Mouse (Mus musculus) heart, embryonic 10.5 days (tissue): Measurements from ENCODE around the gene Snx9. TPM values are rescaled to one million over a fixed set of nuclear protein-coding genes. Genes with fewer than 3 reads are reported as not detected.

Source experiments
- DNase-seq: peaks from one replicate; pipeline ENCODE4 v3.0.0-alpha.2; 2017; ENCODE audit warnings: low spot score
- H3K27ac ChIP-seq: fragments of 300-500 bp; sonication (generic); 2 replicates; pipeline ENCODE4 v1.5.1; 2016; ENCODE audit warnings: mild to moderate bottlenecking
- H3K27me3 ChIP-seq: fragments of 300-500 bp; sonication (generic); 2 replicates; pipeline ENCODE4 v1.6.1; 2016; ENCODE audit warnings: mild to moderate bottlenecking; ENCODE audit not compliant: poor library complexity, insufficient read depth, severe bottlenecking
- H3K36me3 ChIP-seq: fragments of 300-500 bp; sonication (generic); 2 replicates; pipeline ENCODE4 v1.6.1; 2016; ENCODE audit warnings: mild to moderate bottlenecking, moderate library complexity
- H3K4me1 ChIP-seq: fragments of 300-500 bp; sonication (generic); 2 replicates; pipeline ENCODE4 v1.6.1; 2016; ENCODE audit warnings: mild to moderate bottlenecking
- H3K4me3 ChIP-seq: fragments of 300-500 bp; sonication (generic); 2 replicates; pipeline ENCODE4 v1.5.1; 2016; ENCODE audit warnings: mild to moderate bottlenecking, moderate library complexity
- H3K9me3 ChIP-seq: fragments of 300-500 bp; sonication (generic); 2 replicates; pipeline ENCODE4 v1.6.1; 2016; ENCODE audit warnings: mild to moderate bottlenecking, moderate library complexity
- WGBS: fragments of 180-500 bp; shearing (Covaris S2); methylation state at CpG from one replicate; pipeline ENCODE4 v1.1.7; 2016; 5-methylcytosine and 5-hydroxymethylcytosine counted together
- polyA plus RNA-seq: library from polyadenylated mRNA; unstranded; fragments of >200 nt; fragmentation: Nextera tagmentation; extraction: Ambion mirVana; gene quantifications from 2 replicates; pipeline ENCODE4 v1.2.1, GENCODE M21; 2016

The Snx9 gene
- polyA plus RNA-seq, 1 experiment from 2014 or later, result 26.5 TPM

DNA sequence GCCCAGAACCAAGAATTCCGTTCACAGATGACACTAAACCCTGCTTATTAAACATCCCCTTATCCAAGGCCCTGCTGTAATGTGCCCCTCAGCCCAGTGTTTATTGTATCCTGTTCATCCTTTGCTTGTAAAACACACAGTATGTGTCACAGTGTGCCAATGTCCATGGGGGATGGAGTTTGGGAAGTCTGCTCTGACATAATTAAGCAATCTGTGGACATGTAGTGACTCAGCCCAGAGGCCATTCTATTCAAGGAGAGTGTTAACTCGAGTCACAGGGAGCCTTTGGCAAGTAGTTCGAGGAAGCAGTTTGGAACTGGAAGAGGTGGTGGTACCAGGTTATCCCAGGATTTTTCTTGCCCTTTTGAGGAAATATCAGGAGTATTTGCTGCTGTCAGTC lies 116.0 kb downstream of the Snx9 start:
- Histone ChIP-seq H3K27me3 (peaks cover 14% of the 10 kb centered on the region; the same call in 1 of the 2 replicates), H3K36me3 (no peaks in the 10 kb centered on the region), H3K27ac (no peak overlapping the region), H3K9me3 (no peaks in the 10 kb centered on the region), H3K4me3 (no peak overlapping the region), H3K4me1 (peaks cover 17% of the 10 kb centered on the region)
- DNase-seq, result no peak
- 65% methylated on average over 3 of the region's 3 CpGs for WGBS

DNA sequence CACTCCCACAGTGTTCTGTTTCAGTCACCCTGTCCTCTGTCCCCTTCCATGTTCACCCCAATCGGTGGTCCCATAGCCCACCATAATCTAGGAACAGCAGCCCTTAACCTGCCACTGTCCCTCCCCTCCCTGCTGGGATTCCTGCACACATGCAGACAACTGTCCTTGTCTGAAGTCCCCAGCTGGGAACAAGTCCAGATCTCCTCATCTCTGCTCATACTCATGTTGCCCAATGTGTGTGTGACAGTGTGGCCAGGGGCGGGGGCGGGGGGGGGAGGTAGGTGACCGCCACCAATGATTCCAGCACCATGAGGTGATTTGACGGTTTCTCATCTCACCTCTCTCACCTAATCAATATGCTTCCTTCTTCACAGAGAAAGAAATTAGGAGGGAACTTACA lies 117.1 kb downstream of the Snx9 start:
- 86% methylated on average over 5 of the region's 5 CpGs for WGBS
- H3K4me3 ChIP-seq, result no peak overlapping the region
- H3K27me3 ChIP-seq, result peaks cover 14% of the 10 kb centered on the region; the same call in 1 of the 2 replicates
- no peak for DNase-seq
- no peak overlapping the region for H3K27ac ChIP-seq
- peaks cover 17% of the 10 kb centered on the region for H3K4me1 ChIP-seq
- H3K9me3 ChIP-seq, result no peaks in the 10 kb centered on the region
- H3K36me3 ChIP-seq, result no peaks in the 10 kb centered on the region

DNA sequence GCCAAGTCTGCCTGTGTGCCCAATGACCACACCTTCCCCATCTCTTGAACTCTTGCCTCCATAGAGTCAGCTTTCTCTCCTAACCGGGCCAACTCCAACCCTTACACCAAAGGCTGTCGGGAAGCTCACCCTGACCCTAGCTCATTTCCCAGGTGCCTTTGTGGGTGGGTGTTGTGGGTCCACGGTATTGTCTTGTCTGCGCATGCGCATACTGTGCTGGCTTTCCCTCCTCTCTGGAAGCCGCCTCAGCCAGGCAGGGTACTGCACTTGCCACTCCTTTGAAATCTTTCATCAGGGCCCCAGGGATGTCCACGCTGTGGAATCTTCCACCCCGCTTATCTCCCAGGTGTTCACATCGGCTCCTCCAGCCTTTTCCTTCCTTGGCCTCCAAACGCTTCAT lies 117.5 kb downstream of the Snx9 start:
- WGBS, result 76% methylated on average over 10 of the region's 10 CpGs
- Histone ChIP-seq H3K27ac (no peak overlapping the region), H3K27me3 (peaks cover 14% of the 10 kb centered on the region; the same call in 1 of the 2 replicates), H3K4me3 (no peak overlapping the region), H3K9me3 (no peaks in the 10 kb centered on the region), H3K36me3 (no peaks in the 10 kb centered on the region), H3K4me1 (peaks cover 17% of the 10 kb centered on the region)
- no peak for DNase-seq

DNA sequence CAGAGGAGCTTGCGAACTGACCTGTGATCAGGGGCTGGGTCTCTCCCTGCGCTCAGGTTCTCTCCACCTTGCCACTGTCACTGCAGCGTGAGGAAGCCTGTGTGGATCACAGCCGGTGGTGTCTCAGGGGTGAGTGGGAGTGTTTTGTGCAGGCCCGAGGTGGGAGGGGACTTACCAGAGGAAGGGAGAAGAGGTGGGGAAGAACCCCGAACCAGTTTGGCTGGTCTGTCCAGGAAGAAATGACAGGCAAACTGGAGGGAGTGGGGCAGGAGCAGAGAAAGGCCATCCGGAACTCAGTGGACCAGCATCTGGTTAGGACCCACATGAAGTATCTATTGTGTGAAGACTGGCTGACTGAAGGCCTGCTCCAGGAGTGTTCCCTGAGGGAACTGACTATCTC lies 118.0 kb downstream of the Snx9 start:
- peaks cover 14% of the 10 kb centered on the region; the same call in 1 of the 2 replicates for H3K27me3 ChIP-seq
- DNase-seq, result no peak
- no peak overlapping the region for H3K27ac ChIP-seq
- peaks cover 17% of the 10 kb centered on the region for H3K4me1 ChIP-seq
- no peaks in the 10 kb centered on the region for H3K36me3 ChIP-seq
- WGBS, result 66% methylated on average over 7 of the region's 7 CpGs
- no peak overlapping the region for H3K4me3 ChIP-seq
- H3K9me3 ChIP-seq, result no peaks in the 10 kb centered on the region

DNA sequence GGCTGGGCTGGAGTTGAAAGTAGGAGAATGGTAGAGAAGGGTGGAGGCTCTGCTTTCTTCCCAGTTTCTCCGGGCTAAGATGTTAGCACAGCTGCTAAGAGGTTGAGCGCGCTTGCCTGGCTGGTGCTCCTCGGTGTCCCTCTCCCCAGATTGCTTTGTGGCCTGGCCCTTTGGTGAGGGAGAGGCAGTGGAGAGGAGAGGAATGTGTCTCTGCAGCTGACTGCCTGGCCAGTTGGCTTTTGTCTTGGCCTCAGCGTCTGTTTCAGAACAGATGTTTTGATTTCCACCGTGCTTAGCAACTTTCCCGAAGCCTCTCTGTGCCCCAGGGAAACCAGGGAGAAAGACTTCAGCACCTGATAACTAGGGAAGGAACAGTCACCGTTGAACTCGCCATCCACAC lies 118.7 kb downstream of the Snx9 start:
- H3K36me3 ChIP-seq, result no peaks in the 10 kb centered on the region
- H3K4me3 ChIP-seq, result no peak overlapping the region
- H3K27me3 ChIP-seq, result peaks cover 14% of the 10 kb centered on the region; the same call in 1 of the 2 replicates
- WGBS, result 33% methylated on average over 9 of the region's 9 CpGs
- H3K27ac ChIP-seq, result 0 out of 2 replicates have a peak overlapping the region, but pooled peaks have one; percentile 42
- H3K9me3 ChIP-seq, result no peaks in the 10 kb centered on the region
- no peak for DNase-seq
- peaks cover 19% of the 10 kb centered on the region for H3K4me1 ChIP-seq

DNA sequence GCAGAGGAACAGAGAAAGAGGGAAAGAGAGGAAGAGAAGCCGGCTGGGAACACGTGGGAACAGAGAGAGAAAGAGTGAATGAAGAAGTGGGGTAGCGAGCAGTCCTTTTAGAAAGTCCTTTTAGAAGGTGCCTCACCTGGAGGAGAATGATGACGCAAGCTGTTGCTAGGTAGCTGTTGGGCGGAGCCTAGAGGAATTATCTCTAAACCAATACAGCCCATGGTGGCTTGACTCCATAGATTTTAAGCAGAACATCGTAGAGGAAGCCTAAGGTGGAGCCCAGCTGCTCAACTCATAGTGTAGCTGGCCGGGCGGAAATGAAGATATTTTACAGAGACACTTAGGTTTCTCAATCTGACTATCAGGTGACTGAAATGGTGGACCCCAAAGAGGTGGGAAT lies 122.6 kb downstream of the Snx9 start:
- 84% methylated on average over 8 of the region's 8 CpGs for WGBS
- H3K36me3 ChIP-seq, result no peaks in the 10 kb centered on the region
- no peak for DNase-seq
- H3K4me3 ChIP-seq, result no peak overlapping the region
- peaks cover 7% of the 10 kb centered on the region; the same call in 1 of the 2 replicates for H3K27me3 ChIP-seq
- no peaks in the 10 kb centered on the region for H3K9me3 ChIP-seq
- H3K27ac ChIP-seq, result no peak overlapping the region
- peaks cover 27% of the 10 kb centered on the region for H3K4me1 ChIP-seq

DNA sequence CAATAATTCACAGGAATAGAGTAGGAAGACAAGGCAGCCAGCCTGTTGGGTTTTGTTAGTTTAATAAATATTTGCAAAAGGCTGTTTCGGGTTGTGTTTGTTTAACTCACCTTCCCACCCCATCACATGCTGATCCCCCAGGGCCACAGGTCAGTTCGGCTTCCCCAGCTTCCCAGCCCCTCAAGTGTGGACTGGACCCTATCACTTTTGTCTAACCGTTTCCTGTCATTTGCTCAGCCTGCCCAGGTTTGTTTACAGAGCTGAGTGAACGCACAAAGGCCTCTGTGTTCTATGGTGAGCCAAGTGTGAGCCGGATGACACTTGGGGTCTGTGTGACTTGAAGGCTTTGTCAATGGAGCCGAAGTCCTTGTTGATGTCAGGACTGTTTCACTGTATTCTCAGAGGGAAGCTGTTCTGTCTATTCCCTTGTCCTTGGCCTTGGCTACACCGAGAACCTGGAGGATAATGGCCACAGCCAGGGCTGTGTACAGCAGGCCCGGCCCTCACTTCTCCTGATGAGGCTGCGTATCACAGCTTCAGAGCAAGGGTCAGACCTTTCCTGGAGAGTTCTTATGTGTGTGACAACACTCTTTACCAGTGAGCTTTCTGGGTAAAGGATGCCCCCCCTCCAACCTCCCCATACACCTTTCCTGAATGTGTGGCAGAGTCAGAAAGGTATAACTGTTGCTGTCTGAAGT lies 124.1 kb downstream of the Snx9 start:
- H3K27ac ChIP-seq, result peak overlapping the region; percentile 62
- DNase-seq, result no peak
- H3K4me3 ChIP-seq, result no peak overlapping the region
- H3K4me1 ChIP-seq, result peaks cover 12% of the 10 kb centered on the region
- H3K9me3 ChIP-seq, result no peaks in the 10 kb centered on the region
- H3K36me3 ChIP-seq, result no peaks in the 10 kb centered on the region
- 55% methylated on average over 9 of the region's 9 CpGs for WGBS
- H3K27me3 ChIP-seq, result no peaks in the 10 kb centered on the region

DNA sequence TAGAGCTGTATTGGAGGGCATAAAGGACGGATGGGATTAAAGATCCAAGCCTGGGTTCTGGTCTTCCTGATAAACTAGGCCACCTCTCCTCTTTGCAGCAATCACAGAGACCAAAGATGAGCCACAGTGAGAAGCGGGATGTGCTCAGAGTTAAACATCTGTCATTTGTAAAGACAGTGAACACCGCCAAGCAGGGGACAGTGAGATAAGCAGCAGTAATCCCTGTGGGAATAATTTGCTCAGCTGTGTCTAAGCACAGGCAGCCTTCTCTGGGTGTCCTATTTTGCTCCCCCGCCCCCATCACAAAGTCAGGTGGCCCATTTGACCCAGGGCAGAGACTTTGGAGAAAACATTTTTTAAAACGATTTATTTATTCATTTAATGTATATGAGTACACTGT lies 125.6 kb downstream of the Snx9 start:
- no peaks in the 10 kb centered on the region for H3K27me3 ChIP-seq
- DNase-seq, result no peak
- H3K9me3 ChIP-seq, result no peaks in the 10 kb centered on the region
- H3K4me3 ChIP-seq, result no peak overlapping the region
- no peak overlapping the region for H3K27ac ChIP-seq
- WGBS, result 65% methylated on average over 5 of the region's 5 CpGs
- H3K36me3 ChIP-seq, result no peaks in the 10 kb centered on the region
- H3K4me1 ChIP-seq, result peaks cover 9% of the 10 kb centered on the region

DNA sequence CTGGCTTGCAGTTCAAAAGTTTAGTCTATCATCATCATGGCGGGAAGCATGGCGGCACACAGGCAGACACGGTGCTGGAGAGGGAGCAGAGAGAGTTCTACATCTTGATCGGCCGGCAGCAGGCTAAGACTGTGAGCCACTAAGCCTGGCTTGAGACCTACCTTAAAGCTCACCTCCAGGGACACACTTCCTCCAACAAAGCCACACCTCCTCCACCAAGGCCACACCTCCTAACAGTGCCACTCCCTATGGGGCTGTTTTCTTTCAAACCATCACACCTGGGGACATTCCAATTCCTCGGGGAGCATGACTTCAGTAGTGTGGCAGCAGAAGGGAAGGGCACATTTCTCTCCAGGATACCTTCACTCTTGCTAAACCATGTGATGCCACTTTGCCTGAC lies 127.4 kb downstream of the Snx9 start:
- no peaks in the 10 kb centered on the region for H3K9me3 ChIP-seq
- no peaks in the 10 kb centered on the region for H3K36me3 ChIP-seq
- 60% methylated on average over 6 of the region's 6 CpGs for WGBS
- H3K27ac ChIP-seq, result no peak overlapping the region
- H3K27me3 ChIP-seq, result no peaks in the 10 kb centered on the region
- no peak overlapping the region for H3K4me3 ChIP-seq
- peaks cover 12% of the 10 kb centered on the region for H3K4me1 ChIP-seq
- no peak for DNase-seq

DNA sequence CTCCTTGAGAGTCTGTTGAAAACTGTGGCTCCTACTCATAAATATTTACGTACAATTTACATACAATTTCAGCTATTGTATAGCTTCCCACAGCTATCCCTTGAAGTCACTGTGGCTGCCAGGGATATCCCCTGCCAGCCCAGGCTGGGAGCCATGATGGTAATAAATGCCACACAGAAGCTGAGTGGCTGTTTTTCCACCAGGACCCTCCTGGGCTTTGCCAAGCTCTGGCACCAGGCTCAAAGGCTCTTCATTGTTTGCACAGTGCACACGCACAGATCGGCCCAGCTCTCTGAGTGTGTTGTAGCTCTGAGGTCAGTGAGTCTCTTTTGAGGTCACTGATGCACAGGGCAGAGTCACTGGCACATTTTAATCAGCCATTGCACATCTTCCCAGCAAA lies 128.1 kb downstream of the Snx9 start:
- Histone ChIP-seq H3K4me1 (peaks cover 12% of the 10 kb centered on the region), H3K27ac (no peak overlapping the region), H3K4me3 (no peak overlapping the region), H3K9me3 (no peaks in the 10 kb centered on the region), H3K36me3 (no peaks in the 10 kb centered on the region), H3K27me3 (no peaks in the 10 kb centered on the region)
- 77% methylated on average over 3 of the region's 3 CpGs for WGBS
- no peak for DNase-seq

DNA sequence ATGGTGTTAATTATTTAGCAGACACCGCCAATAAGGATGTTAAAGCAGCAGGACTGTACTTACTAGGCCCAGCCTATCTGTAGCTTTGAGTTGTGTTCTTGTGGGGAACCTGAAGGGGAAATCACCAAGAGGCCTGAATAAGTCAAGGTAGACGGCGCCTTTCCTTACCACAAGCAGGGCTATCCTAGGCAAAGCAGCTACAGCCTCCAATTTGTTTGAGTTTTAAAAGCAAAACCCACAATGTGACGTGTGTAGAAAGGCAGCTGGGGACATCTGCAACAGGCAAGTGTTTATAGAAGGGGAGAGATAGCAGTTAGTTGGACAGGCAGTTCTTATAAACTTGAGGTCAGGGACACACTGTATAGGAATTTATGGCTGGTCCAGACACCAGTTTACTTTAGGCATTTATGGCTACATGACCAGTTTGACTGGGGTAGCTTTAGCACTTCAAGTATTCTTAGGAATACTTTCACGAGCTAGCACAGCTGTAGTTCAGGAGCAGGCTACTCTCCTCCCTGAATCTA lies 129.2 kb downstream of the Snx9 start:
- H3K36me3 ChIP-seq, result no peaks in the 10 kb centered on the region
- H3K27me3 ChIP-seq, result no peaks in the 10 kb centered on the region
- H3K27ac ChIP-seq, result no peak overlapping the region
- no peaks in the 10 kb centered on the region for H3K9me3 ChIP-seq
- no peak for DNase-seq
- WGBS, result 84% methylated on average over 5 of the region's 5 CpGs
- peaks cover 9% of the 10 kb centered on the region for H3K4me1 ChIP-seq
- H3K4me3 ChIP-seq, result no peak overlapping the region

DNA sequence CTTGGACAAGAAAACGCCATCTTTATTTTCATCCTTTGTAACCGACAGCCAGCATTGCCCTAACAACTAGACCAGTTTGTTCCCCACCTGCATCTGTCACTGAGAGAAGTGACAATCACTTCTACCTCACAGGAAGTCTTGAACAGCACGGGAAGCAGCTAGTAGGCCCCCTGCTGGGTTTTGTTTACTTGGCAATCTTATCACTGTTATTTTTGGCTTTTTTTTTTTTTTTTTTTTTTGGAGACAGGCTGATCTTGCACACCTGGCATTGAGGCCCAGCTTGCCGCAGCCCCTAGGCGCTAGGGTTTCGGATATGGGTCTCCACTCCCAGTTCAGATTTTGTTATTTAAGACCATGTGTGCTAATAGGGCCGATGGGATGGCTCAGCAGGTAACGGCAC lies 132.4 kb downstream of the Snx9 start:
- H3K4me3 ChIP-seq, result no peak overlapping the region
- DNase-seq, result no peak
- no peak overlapping the region for H3K27ac ChIP-seq
- no peaks in the 10 kb centered on the region for H3K36me3 ChIP-seq
- 60% methylated on average over 8 of the region's 8 CpGs for WGBS
- H3K9me3 ChIP-seq, result no peaks in the 10 kb centered on the region
- no peaks in the 10 kb centered on the region for H3K27me3 ChIP-seq
- H3K4me1 ChIP-seq, result peaks cover 39% of the 10 kb centered on the region

DNA sequence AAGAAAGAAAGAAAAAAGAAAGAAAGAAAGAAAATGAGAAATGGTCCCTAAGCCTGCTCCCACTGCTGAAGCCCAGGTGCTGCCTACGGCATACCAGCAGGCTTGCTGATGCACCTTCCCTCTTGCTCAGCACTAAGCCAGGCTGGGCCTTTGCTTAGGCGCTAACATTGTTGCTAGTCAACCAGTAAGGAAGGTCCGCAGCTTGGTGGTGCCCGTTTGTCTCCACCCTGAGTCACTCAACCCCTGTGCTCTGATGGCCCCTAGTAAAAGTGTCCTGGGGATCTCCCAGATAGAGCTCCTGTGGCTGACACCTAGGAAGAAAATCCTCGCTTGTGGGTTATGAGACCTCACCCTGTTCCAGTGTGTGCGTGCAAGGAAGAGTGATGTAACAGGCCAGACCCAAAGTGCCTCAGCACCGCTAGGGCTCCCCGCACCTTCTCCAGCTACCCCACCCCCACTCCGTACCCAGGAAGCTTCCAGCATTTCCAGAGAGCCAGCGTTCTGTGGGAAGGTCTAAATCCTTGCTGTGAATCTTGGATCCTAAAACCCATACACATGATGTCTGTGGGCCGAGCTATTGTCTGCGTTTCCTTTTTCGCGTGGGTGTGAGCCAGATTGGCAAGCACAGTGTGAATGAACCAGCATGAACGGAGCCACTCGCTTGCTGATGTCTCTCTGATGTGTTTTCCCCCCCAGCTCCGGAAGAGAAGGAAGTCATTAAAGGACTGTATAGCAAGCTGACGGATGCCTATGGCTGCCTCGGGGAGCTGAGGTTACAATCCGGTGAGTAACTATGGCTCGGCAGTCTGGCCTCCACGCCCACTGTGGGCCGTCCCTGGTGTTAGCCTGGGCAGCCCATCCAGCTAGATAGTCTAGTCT lies 134.2 kb downstream of the Snx9 start:
- Histone ChIP-seq H3K4me3 (peak overlapping the region; percentile 31), H3K9me3 (no peaks in the 10 kb centered on the region)

More for the DNA sequence above, 134.2 kb downstream of the Snx9 start:
- H3K36me3 ChIP-seq, result no peaks in the 10 kb centered on the region
- no peak for DNase-seq
- no peaks in the 10 kb centered on the region for H3K27me3 ChIP-seq
- 42% methylated on average over 23 of the region's 23 CpGs for WGBS
- peak overlapping the region; percentile 66 for H3K27ac ChIP-seq
- H3K4me1 ChIP-seq, result peaks cover 50% of the 10 kb centered on the region
